Mouse (Mus musculus) testis, postnatal 10 days (tissue): ENCODE results near the gene Slu7.

Experiments used
- DNase-seq: peaks from one replicate; pipeline ENCODE4 v3.0.0; 2021; ENCODE audit warnings: low spot score

Slu7 gene

DNA sequence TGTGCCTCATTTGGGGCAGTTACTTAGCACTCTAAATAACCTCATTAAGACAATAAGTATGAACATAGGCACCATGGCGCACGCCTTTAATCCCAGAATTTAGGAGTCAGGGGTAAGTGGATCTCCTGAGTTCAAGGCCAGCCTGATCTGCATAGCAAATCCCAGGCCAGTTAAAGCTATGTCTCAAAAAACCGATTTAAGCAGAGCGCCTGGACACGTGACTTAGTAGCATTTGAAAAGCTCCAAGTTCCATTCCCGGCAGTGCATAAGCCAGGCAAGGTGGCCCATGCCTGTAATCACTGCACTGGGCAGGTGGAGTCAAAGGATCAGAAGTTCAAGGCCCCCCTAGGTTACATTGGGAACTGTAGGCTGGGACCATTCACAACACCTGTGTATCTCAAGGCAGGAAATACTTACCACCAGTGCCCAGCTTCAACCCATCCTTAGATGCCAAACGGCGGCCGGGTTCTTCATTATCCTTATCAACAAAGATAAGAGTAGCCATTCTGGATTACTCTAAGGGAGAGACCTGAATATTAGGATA, 8.3 kb upstream of the Slu7 start:
- DNase-seq: no peak

DNA sequence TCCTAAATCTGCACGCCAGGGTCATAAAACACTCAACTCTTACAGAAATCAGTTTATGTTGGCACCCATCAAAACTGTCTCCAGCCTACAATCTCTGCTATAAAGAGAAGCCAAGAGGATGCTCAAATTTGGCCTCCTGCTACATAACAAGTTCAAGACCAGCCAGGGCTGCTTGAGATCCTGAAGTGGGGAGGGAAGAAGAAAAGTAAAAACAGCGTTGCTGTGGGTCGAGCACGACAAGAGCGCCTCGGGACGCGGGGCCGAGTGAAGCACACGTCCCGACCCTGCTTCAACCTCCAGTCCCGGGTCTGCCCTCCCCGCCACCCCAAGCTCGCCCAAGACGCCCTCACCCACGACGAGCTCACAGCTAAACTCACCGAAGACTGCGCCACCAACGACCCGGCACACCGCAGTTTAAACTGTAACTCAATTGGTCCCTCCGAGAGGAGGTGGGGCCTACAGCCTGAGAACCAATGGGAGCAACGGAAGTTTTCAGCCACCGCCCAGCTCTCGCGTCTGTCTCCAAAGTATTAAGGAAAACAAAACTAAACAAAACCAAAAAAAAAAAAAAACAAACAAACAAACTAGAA, 7.6 kb upstream of the Slu7 start, which contains the start of gene Pttg1:
Gene Pttg1 (minus strand): TSS at position 428 of the 590 bp plus-strand sequence.
- peak; percentile 82 for DNase-seq

DNA sequence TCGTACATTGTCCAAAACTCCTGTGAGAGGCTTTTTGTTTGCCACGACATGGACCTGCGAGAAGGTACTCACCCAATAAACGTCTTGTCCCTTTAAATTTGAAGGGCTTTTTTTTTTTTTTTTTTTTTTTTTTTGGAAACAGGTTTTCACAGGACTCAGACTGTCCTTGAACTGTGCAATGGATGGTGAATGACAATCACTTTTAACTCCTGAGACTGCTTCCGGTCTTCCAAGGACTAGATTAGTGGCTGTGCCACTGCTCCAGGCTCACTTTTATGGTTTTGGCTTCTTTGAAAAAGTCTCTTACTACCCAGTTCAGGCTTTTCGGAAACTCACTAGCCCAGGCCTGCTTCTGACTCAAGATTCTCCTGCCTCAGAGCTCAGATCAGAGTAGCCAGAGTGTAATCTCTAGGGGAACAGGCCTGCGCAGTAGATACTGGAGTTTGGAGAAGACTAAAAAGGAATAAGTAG, 7.1 kb upstream of the Slu7 start:
- no peak for DNase-seq

DNA sequence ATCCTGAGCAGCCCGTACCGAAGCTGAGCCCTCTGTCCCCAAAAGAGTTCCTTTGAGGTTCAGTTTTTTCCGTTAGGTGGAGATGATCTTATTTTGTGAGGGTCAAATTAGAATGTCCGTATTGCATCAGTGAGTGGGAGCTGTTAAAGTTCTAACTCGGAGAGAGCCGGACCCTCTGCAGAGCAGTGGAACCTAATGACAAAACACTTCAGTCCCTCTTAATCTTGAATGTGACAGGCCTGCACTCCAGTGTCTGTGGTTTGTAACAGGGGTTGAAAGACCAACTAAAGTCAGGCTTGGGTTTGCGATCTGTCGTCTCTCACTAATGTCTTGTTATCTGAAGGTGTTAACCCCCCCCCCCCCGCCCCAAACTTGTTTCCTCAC, 472 bp downstream of the Slu7 start:
- DNase-seq: no peak

DNA sequence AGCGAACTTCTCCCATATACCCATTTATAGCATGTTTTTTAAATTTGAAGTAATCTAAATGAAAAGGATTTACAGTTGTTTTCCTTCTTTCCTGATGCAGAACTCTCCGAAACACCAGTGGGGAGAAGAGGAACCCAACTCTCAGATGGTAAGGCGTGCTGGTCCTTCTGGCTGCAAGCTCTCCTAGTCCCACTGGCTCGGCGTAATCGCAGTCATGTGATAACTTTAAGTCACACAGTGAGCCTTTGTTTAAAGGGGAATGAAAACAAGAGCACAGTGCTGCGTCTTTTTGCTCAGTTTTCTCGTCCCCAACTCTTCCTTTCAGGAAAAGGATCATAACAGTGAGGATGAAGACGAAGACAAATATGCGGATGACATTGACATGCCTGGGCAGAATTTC, 7.6 kb downstream of the Slu7 start:
- no peak for DNase-seq

DNA sequence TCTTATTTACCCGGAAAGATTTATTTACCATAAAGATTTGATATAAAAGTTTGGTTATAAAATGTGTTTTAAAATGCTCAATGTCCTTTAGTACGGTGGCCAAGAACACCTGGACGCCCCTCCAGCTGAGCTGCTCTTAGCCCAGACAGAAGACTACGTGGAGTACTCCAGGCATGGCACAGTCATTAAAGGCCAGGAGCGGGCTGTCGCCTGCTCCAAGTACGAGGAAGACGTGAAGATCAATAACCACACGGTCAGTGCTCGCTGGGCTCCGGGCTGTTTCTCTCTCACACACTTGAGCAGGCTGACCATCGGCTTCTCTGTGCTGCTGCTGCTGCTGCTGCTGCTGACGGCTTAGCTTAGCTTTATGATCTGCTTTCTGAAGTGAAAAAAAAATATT, 9.6 kb downstream of the Slu7 start:
- no peak for DNase-seq

DNA sequence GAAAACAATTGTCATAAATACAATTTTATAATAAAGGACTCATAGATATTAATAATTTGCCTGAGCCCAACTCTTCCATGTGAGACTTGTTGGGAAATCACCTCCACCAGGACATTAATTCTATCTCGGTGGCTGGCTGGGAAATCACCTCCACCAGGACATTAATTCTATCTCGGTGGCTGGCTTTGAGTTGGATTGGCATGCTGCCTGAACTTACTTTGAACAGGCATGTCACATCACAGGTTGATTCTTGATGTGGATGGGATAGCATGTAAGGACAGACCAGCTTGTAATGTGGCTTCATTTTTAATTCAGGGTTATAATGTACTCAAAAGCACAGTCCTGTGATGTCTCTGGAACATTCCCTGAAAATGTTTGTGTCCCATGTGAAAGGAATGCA, 16.4 kb downstream of the Slu7 start:
- DNase-seq: no peak

DNA sequence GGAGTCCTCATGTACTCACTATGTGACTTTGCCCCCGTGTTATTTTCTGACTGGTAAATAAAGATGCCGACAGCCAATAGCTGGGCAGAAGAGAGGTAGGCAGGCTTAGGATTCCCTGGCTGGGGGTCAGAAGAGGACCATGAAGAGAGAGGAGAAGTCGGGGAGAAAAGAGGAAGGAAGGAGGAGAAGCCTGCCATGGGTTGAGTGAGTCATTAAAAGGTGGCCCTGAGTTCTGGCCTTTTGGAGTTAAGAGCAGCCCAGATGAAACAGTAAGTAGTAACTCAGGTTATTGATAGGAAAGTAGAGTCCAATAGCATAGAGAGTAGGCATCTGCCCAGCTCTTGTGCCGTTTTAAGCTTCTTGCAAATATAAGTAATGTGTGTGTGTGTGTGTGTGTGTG, 17.8 kb downstream of the Slu7 start:
- DNase-seq: no peak

DNA sequence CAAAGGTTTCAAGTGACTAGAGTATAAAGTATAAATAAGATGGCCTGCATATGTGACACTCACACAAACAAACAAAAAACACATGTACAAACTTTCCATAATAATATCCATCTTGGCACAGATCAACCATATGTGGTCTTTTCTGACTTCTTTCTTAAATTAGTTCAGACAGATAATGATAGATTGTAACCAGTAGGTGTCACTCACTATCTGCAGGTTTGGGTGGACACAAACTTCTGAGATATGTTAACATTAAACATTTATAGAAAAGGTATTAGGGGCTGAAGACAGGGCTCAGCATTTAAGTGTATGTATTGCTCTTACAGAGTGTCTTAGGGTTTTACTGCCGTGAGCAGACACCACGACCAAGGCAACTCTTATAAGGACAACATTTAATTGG, 18.7 kb downstream of the Slu7 start:
- no peak for DNase-seq

DNA sequence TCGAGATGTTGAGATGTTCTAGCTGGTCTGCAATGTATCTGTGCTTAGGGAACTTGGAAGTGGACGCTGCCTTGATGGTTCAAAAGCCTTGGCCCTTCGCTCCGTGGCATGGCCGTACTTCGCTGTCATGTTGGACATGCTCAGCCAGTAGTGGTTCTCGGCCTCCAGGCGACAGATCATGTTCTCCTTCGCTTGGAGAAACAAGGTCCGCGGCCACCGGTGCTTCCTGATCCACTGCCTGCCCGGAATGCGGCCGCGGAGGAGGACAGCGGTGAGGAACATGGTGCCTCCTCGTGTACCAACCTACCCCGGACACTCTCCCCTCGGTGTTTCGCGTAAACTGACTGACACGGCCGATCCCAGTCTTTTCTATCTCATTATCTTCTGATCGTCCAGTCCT, 29.7 kb downstream of the Slu7 start:
- no peak for DNase-seq

DNA sequence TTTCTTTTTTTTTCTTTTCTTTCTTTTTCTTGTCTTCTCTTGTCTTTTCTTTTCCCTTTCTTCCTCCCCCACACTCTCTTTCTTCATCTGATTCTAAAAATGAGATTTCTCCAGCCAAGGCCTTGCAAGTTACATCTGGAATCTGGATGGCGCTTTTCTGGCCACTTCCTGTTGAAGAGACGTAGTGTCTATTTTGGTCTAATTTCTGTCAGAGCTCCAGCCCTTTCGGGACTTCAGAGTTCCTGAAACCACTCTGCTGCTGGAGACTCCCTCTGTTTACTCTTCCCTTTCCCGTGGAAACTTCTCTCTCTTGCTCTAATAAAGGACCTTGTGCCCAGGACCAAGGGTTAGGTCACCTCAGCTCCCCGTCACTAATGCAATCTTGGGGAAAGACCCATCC, 36.6 kb downstream of the Slu7 start:
- DNase-seq: no peak

DNA sequence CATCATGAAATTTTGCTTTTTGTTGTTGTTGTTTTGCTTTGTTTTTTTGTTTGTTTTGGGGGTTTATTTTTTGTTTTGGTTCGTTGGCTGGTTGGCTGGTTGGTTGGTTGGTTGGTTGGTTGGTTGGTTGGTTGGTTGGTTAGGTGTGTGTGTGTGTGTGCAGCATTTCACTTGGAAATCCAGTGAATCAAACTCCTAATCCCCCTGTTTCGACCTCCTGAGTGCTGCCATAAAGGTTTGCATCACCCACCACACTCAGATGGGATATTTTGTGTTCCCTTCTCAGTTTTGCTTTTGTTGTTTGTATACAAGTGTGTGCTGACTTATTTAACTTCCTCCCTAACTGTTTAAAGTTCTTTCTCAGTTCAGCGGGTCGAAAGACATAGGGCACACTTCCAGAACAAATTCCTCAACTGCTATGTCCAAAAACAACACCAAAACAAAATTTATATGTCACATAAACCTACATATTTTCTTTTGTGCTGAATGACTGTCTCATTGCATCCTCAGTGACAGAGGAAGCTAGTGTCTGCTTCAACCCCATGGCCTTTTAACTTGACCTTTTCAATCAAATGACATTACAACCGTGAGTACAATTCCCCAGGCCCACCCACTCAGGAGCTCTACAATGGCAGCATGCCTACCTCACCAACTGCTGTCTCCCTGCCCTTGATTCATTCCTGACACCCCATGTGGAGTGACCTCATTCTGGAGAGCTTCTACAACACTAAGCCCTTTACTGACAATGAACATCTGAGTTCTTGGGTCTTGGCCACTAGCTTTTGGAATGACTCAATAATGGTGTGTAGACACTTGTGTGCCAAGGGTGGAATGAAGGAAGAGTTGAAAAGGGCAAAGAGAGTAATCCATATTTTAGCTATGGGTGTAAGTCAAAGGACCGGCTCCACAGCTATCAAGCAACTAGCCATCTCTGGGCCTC, 37.6 kb downstream of the Slu7 start:
- DNase-seq: no peak

DNA sequence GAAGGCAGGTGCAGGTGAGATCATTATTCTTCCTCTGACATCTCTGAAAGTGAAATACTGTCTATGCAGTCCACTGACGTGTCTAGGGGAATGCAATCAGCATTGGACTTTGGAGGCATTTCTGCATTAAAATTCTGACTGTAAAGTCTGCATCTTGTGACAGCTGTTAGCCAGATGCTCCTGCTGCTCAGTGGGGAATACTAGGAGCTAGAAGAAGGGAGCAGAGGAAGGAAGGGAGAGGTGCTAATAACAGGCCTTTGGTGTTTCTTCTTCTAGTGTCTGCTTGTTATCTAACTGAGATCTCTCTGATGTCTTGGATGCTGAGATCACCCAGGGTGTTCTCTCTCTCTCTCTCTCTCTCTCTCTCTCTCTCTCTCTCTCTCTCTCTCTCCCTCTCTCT, 39.6 kb downstream of the Slu7 start:
- DNase-seq: no peak

DNA sequence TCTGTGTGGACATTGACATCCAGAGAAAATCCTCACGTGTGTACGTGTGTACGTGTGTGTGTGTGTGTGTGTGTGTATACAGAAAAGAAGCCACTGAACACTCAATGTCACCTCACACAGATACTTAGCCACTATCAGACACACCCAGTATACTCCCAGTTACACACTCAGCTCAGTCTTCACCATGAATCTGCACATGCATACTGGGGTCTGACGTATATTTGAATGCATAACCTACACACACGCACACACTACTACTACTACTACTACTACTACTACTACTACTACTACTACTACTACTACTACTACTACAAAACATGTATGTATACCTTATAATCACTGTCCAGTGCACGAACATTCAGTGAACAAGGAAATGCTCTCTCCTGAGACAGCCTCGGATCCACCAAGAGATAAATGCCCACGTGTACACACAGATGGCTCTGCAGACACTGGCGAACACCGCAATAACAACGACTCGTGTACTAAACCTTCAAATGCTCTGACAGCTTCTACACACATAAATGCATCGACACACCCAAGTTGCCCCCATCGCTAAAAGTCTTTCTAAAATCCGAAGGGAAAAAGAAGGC, 40.2 kb downstream of the Slu7 start:
- no peak for DNase-seq

DNA sequence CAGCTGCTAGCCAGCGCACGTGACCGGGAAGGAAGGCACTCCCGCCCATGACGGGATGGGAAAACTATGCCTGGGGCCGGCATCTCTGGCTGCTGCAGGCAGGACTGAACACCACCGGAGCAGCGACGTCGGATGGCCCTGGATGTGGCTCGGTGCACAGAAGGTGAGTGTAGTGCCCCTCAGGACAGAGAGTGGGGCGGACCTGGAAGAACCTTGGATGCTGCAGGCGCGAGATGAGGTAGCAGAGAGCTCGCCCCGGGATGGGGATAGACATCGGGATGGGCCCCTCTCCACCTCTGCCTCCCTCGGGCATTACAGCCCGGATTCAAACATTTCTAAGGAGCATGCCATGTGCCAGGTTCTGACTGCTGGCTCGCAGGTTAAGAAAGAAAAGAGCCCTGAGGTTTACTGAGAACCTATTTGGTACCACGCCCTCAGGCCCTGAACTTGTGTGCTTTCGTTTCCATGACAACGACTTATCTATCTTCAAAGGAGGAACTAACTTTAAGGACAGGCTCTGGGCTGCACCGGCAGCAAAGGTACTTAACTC, 40.8 kb downstream of the Slu7 start, which contains the start of gene C1qtnf2:
Gene C1qtnf2 (plus strand): TSS at position 52 of the 550 bp plus-strand sequence.
- peak; percentile 71 for DNase-seq

DNA sequence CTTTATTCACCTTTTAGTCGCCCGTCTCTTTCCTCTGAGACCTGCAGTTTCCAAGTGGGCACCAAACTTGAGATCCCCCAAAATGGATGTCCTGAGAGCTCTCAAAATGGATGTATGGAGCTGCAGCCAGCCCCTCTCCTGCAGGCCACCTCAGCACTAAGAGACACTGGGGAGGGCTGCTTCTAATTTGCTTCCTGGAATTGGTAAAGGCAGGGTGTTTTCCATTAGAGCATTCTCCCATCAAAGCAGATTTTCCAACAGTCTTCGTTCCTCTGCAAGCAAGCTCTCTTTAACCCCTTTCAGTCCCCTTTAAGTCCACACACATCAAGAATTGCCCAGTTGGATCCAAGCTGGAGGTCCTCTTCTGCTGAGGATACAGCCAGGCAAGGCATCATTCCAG, 45.8 kb downstream of the Slu7 start:
- no peak for DNase-seq

DNA sequence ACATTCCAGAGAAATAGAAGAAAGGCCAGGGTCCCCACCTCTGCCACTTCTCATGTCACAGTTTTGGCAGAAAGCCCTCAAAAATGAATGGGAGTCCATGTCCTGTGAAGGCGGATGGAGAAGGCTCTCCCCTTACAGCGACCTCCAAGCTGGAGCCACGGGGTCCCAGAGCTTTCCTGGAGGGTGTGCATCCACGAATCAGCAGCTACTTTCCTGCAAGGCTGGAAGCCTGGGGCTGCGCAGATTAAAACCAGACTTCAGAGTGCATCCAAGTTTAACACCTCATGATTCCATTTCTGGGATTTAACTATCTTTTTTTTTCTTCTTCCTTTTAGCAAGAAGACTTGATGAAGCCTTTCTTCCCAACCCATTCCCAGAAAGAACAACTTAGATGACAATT, 47.0 kb downstream of the Slu7 start:
- DNase-seq: no peak

DNA sequence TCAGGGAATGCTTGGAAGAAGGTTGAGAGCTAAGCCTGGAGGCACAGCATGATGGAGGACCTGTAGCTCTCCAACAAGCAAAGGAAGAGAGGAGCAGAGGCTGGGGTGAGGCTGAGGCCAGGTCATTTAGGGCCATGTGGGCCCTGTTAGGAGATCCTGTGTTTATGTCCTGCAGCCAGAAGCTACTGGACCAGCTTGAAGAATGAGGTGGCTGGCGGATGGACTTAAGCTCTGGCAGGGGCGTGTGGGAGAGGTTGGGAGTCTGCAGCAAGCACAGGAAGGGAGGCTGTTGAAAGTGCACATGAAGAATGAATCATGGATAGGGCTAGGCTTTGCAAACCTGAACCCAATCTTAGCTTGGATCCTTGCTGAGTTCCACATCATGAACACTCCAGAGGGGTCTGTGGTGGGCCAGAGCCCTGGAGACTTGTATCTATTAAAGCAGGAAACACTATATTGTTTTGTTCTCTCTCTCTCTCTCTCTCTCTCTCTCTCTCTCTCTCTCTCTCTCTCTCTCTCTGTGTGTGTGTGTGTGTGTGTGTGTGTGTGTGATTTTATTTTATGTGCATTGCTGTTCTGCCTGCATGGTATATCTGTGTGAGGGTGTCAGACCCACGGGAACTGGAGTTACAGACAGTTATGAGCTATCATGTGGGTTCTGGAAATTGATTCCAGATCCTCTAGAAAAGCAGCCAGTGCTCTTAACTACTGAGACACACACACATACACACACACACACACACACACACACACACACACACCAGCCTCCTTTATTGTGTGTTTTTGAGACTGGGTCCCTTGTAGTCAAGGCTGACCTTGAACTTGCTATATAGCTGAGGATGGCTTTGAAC, 48.4 kb downstream of the Slu7 start:
- no peak for DNase-seq

DNA sequence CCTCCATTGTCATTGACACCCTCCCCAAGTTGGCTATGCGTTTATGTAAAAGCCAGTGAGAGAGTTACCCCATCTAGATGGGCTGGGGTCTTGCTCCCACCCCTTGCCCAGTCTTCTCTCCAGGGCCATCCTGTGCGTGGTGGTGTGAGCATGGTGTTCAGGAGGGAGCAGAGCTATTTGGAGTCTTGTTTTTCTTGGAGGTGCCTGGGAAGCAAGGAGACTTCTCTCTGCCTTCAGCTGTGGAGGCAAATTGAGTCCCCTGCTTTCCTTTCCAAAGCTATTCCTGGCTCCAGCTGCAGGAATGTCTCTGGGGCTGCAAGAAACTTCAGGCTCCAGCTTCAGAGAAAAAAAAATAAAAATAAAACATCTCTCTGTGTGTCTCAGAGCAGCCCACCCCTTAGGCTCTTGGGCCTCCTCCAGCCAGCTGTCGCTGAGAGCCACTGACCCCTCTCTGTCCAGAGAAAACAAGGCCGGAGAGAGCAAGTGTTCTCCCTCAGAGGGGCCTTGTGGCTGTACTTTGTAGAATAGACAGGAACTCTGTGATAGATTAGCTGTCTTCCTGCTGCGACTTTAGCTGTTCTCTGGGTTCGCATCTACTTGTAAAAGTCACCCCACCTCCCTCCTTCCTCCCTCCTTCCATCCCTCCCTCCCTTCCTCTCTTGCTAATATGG, 49.7 kb downstream of the Slu7 start:
- DNase-seq: no peak

DNA sequence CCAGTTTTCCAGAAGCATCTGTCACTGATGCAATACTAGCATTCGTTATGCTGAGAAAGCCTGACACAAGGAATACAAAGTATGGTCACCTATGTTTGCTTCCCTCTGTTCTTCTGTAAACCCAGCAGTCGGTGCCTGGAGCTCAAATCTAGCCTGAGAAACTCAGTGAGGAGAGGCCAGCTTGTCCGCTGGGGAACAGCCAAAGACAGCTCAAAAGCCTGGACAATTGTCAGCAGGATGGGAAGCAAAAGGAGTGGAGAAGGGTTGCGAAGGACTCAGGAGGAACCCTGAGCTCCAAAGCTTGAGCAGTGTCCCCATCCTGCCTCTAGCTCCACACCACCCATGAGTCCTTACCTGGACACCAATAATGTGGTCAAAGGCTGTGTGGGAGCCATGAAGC, 50.5 kb downstream of the Slu7 start:
- DNase-seq: no peak

DNA sequence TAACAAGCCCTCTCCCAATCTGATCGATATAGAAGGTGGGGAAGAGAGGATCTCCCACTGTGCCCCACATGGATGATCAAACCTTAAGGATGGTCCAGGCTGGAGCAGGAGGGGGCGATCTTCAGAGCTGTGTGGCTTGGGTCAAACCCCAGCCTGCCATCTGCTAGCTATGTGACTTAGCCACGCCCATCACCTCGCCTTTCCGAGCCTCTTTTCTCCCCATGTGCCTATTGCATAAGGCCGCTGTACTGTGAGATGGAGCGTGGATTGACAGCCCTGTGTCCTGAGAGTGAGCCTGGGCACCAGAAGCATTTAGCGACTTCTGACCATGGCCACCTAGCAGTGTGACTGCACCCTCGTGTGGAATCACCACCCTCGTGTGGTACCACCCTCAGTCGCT, 51.1 kb downstream of the Slu7 start:
- no peak for DNase-seq
